Mouse (Mus musculus): ENCODE results near the gene Arg2.
A peak's percentile ranks its signal among the peaks of the same experiment; 100 is the strongest.

Arg2 gene

GRCm38 (mm10) chr12:79130299-79131177, at the start of gene Arg2:
Gene Arg2 (plus strand): TSS chr12:79130777.
- DNase-seq (ENCODE audit: low spot score), result peak; percentile 61

- DNase-seq (ENCODE audit: low spot score), result peak; percentile 87
These were observed 41.3 kb upstream of the Arg2 start, which contains the start of gene Pigh for GRCm38 (mm10) chr12:79089182-79089812. Gene Pigh (minus strand): TSS chr12:79089651.

- peak; percentile 57 for DNase-seq (ENCODE audit: low spot score)
These were observed 38.0 kb upstream of the Arg2 start for GRCm38 (mm10) chr12:79092569-79092968.

- no peak for DNase-seq (ENCODE audit: low spot score)
These were observed 33.3 kb upstream of the Arg2 start for GRCm38 (mm10) chr12:79097106-79097752.

DNA sequence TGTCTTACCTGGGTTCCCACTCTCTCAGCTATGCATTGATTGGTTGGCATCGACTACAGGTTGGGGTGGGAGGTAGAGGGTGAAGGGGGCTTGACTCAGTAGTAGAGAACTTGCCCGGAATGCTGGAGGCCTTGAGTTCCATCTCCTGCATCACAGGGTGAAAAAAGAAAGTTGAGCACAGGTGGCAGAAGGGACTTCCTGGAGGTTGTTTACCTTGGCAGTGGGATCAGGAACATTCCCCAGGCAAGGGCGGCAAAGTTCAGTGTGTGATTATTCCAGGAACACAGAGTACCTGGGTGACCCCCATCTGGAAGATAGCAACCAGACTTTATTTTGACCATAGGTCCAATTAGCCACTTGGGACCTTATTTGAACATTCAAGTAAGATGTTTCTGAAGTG, 26.8 kb upstream of the Arg2 start:
- DNase-seq (ENCODE audit: low spot score), result no peak

GRCm38 (mm10) chr12:79104544-79104943, 26.0 kb upstream of the Arg2 start:
- DNase-seq (ENCODE audit: low spot score), result no peak

DNA sequence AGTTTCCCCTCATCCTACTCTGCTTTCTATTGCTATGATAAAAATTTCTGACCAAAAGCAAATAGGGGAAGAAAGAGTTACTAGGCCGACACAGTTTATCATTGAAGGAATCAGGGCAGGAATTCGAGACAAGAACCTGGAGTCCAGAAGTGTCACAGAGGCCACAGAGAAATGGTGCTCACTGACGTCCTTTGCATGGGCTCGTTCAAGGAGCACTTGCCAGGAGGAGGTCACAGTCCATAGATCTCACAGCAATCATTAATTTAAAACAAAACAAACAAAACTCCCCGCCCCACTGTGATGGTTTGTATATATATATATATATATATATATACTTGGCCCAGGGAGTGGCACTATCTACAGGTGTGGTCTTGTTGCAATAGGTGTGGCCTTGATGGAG, 25.3 kb upstream of the Arg2 start:
- no peak for DNase-seq (ENCODE audit: low spot score)

- no peak for DNase-seq (ENCODE audit: low spot score)
These were observed 11.6 kb upstream of the Arg2 start for GRCm38 (mm10) chr12:79118991-79119390.

- no peak for DNase-seq (ENCODE audit: low spot score)
These were observed 7.8 kb upstream of the Arg2 start for GRCm38 (mm10) chr12:79122820-79123219.

GRCm38 (mm10) chr12:79131178-79131675, 650 bp downstream of the Arg2 start:
- DNase-seq (ENCODE audit: low spot score), result no peak

GRCm38 (mm10) chr12:79131706-79132460, 1.3 kb downstream of the Arg2 start:
- no peak for DNase-seq (ENCODE audit: low spot score)

GRCm38 (mm10) chr12:79134676-79135075, 4.1 kb downstream of the Arg2 start:
- DNase-seq (ENCODE audit: low spot score), result no peak

- DNase-seq (ENCODE audit: low spot score), result no peak
These were observed 4.5 kb downstream of the Arg2 start for GRCm38 (mm10) chr12:79135105-79135504.

- DNase-seq (ENCODE audit: low spot score), result no peak
These were observed 6.4 kb downstream of the Arg2 start for GRCm38 (mm10) chr12:79136949-79137348.

DNA sequence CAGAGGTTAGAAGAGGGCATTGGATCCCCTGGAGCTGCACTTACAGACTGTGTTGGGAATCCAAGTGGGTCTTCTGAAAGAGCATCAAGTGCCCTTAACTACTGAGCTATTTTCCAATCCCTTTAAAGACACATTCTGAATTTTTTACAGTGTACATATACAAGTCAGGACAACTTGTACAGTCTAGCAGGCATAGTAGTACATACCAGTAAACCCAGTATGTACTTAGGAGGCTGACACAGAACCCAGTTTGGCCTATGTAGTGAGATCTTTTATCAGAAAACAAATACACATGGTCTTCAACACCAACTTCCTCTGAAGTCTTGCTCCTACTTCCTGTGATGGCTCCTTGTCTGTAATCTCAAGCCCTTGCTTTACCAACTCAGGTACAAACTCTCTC, 8.4 kb downstream of the Arg2 start:
- no peak for DNase-seq (ENCODE audit: low spot score)

DNA sequence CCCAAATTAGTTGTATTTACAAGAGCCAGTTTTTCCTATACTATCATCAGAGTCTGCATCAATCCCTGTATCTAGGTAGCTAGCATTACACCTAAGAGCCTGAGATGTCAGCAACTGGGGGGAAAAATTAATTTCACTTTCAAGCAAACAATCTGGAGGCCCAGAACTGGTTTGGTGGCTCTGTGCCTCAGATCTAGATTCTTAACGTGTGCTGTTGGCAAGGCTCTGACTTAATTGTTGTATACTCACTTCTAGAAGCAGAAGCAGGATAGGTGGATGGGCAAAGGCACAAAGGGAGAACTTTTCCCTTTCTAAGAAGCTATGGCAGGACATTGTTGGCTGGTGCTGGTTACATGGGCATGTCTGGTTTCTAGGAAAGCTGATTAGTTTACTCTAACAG, 8.8 kb downstream of the Arg2 start:
- no peak for DNase-seq (ENCODE audit: low spot score)

DNA sequence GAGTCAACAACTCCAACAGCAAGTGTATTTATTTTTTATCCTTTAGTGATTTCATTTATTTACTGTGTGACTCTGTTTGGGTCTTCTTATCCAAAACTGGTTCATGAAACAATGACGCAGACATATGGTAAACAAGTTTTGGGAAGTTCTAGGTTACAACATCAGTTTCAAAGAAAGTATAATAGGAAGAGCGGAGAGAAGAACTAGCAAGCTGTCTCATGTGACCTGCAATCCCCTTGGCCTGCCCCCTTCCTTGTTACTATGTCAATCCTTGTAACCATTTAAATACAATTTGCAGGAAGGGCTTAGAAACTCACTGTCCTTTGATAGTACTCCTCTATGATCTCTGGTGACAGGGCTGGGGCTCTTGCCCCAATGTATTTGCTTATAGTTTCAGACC, 10.2 kb downstream of the Arg2 start:
- DNase-seq (ENCODE audit: low spot score), result no peak

DNA sequence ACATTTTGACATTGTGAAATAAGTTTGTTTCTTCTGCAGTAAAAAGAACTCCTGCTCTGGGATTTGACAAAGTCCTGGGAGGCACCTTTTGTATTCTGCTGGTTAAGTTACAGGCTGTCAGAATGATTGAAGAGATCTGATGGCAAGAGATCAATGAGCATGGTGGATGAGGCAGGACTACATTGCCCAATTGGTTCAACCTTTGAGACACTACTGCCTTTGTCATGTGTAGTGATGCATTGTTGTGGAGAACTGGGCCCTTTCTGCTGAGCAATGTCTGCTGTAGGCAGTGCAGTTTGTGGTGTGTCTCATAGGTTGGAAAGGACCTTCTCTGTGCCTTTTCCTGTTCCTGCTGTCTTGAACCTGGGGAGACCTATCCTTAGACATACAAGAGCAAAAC, 10.8 kb downstream of the Arg2 start:
- no peak for DNase-seq (ENCODE audit: low spot score)

DNA sequence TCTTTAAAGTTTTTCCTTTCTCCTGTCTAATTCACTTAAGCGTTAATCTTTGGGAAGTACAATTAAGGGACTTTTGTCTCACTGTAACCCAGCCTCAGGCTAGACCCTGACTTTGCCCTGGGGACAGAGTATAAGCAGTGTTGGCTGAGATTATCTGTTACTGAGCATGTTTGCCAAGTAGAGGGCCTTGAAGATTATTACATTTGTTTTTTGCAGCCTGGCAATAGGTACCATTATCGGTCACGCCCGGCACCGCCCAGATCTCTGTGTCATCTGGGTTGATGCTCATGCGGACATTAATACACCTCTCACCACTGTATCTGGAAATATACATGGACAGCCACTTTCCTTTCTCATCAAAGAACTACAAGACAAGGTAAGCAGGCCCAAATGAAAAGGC, 19.1 kb downstream of the Arg2 start:
- DNase-seq (ENCODE audit: low spot score), result no peak

DNA sequence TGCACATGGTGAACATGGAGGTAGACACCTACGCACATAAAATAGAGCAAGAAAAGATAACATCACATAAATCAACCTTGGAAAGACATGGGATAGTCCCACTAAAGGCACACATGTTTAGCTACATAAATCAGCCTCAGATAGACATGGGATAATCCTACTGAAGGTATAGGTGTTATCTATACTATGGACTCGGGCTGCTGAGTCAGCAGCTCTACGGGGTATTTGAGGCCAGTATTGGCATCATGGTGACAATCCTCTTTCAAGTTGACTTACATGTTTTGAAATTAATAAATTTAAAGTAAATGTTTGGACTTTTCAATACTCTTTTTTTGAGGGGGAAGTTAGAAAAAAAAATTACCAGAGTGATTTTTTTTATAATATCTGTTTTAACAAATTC, 32.3 kb downstream of the Arg2 start:
- DNase-seq (ENCODE audit: low spot score), result no peak

DNA sequence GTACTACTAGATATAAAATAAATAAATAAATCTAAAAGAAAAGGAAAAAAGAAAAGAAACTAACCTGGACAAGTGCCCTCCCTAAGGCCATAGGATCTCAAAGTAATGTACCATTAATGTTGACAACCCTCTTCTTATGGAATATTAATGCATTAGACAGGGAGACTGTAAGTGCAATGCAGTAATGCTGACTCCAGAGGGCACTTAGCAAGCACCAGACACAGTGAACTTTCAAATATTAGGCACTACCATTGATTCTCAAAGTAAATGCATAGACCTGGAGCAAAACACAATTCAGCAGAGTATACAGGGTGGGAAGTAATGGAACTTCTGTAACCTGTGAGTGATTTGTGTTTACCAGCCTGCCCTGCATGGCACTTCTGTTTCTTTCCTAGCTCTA, 38.6 kb downstream of the Arg2 start:
- no peak for DNase-seq (ENCODE audit: low spot score)

DNA sequence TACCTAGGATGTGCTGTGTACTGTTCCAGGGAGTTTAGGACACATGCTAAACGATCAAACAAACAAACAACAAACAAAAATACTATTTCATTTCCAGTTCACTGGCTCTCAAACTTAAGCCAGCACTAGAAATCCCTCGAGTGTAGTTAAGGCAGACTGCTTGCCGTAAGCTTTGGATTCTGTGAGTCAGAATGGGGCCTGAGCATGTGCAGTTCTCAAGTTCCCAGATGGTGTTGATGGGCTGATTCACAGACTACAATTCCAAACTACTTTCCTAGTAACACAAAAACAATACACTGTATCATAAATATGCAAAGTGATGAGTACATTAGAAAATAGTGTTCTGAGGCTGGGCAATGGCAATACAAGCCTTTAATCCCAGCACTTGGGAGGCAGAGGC, 39.8 kb downstream of the Arg2 start:
- DNase-seq (ENCODE audit: low spot score), result no peak

All from testis, postnatal 10 days (tissue).